Mouse (Mus musculus): ENCODE measurements around the gene Ino80d. TPM values are rescaled to one million over a fixed set of nuclear protein-coding genes. Genes with fewer than 3 reads are reported as not detected.

Ino80d gene
- total RNA-seq, 2 experiments from 2014 or later, result 16.5 to 63.0 TPM

DNA sequence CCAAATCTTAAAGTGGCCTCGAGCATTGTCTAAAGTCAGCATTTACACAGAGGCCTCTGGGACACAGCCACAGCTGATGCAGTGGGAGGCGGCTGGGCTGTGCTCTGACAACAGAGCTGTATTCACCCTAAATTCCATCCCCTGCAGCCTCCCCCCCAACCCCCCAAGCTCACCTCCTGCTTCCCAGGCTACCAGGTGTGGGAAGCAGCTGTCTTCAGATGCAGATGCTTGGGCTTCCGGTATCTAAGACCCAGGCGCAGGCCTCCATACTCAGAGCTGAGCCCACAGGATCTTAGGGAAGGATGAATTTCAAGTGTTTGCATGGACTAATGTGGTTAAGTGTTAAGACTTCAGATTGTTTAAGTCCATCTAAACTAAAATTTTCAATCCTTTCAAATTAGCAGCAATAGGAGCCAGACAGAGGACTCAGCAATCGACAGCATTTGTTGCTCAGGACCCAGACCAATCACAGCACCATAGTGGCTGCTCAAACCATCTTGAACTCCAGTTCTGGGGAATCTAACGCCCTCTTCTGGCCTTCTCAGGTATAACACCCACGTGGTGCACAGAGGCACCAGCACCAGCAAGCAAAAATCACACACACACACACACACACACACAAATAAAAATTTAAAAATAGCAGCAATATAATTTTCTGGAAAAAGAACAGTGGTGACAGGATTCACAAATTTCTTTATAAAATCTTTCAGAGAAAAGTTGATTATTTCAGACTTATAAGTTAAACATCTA lies 3.8 kb downstream of the Ino80d start:
- no peak for ATAC-seq (replicated peaks; ENCODE audit: low FRiP score, low TSS enrichment, poor library complexity, severe bottlenecking)

DNA sequence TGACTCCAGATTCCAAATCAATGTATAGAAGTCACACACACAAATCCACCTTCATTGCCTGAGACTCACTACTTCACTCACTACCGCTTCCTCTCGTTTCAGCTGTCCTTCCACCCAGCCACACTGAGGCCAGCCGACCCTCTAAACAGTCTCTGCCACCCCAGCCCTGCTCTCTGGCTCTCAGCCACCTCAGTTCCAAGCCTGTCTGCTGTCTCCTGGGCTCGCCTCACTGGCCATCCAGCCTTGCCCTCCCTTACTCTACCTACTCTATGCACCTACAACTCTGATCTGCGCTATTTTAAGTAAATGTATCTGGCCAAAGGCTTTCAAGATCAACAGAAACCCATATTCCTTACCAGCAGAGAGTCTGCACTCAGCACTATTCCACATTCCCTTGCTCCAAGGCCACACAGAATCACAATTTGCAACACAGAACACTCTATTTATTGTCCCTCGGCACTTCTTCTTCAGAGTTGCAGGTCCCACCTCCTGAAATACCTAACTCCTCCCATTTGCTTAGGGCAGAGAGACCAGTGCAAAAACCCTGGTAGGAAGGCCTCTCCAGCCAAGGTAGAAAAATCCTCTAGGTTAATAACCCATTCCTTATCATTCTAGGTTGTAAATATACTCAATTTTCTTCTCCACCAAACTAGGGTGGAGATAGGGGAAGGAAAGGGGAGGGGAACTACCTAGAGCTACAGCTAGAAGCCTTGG lies 6.7 kb downstream of the Ino80d start:
- 0 out of 2 replicates have a peak, but pooled peaks have one; percentile 36 for ATAC-seq (replicated peaks; ENCODE audit: low FRiP score, low TSS enrichment, poor library complexity, severe bottlenecking)

GRCm38 (mm10) chr1:63102758-63103451 lies 11.6 kb downstream of the Ino80d start:
- no peak for ATAC-seq (replicated peaks; ENCODE audit: low FRiP score, low TSS enrichment, poor library complexity, severe bottlenecking)

- no peak for ATAC-seq (replicated peaks; ENCODE audit: low FRiP score, low TSS enrichment, poor library complexity, severe bottlenecking)
Observed at GRCm38 (mm10) chr1:63100196-63100595, 14.3 kb downstream of the Ino80d start.

DNA sequence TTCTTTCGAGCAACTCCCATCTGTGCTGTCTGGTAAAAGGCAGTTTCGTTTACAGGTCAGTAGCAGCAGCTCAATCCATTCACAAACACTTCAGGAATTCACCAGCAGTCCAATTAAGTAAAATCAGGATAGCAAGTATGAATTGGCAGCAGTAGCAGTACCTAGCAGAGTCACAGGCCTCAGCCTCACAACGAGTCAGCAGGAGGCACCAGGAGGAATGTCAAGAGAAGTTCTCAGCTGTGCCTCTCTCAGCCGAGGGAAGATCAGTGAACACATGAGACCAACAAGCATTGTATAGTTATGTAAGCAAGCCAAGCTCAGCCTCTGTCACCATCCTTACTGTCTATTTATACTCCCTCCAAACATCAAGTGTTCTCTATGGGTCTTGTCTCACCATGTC lies 15.6 kb downstream of the Ino80d start:
- no peak for ATAC-seq (replicated peaks; ENCODE audit: low FRiP score, low TSS enrichment, poor library complexity, severe bottlenecking)

GRCm38 (mm10) chr1:63096071-63096470 lies 18.4 kb downstream of the Ino80d start:
- no peak for ATAC-seq (replicated peaks; ENCODE audit: low FRiP score, low TSS enrichment, poor library complexity, severe bottlenecking)

- no peak for ATAC-seq (replicated peaks; ENCODE audit: low FRiP score, low TSS enrichment, poor library complexity, severe bottlenecking)
Observed at GRCm38 (mm10) chr1:63089795-63090194, 24.7 kb downstream of the Ino80d start.

DNA sequence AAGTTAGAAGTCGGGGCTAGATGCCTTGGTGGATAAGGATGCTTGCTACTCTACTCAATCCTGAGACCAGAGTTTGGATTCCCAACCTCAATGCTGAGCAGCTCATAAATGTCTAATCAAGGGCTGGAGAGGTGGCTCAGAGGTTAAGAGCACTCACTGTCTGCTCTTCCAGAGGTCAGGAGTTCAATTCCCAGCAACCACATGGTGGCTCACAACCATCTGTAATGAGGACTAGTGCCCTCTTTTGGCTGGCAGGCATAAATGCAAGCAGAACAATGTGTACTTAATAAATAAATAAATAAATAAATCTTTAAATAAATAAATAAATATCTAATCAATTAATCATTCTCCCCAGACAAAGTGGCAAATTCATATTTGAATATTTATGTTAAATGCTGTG lies 25.9 kb downstream of the Ino80d start:
- no peak for ATAC-seq (replicated peaks; ENCODE audit: low FRiP score, low TSS enrichment, poor library complexity, severe bottlenecking)

GRCm38 (mm10) chr1:63080277-63080676 lies 34.2 kb downstream of the Ino80d start:
- ATAC-seq (replicated peaks; ENCODE audit: low FRiP score, low TSS enrichment, poor library complexity, severe bottlenecking), result no peak

- no peak for ATAC-seq (replicated peaks; ENCODE audit: low FRiP score, low TSS enrichment, poor library complexity, severe bottlenecking)
Observed at GRCm38 (mm10) chr1:63076383-63076782, 38.1 kb downstream of the Ino80d start.

DNA sequence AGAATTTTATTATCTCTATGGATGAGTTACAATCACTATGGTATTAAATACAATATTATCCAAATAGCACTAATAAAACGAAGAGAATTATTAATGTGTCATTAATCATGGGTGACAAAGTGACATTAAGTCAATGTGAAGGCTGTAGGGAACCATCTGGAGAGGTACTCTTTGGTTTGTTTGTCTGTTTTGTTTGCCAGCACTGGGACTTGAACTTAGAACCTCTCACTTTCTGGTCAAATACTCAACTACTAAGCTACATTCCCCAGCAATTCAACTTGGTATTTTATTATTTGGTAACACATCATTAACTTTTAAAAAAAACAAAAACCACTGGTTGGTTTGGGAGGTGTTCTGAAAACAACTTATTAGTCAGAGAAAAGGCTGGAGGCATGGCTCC lies 43.1 kb downstream of the Ino80d start:
- no peak for ATAC-seq (replicated peaks; ENCODE audit: low FRiP score, low TSS enrichment, poor library complexity, severe bottlenecking)

DNA sequence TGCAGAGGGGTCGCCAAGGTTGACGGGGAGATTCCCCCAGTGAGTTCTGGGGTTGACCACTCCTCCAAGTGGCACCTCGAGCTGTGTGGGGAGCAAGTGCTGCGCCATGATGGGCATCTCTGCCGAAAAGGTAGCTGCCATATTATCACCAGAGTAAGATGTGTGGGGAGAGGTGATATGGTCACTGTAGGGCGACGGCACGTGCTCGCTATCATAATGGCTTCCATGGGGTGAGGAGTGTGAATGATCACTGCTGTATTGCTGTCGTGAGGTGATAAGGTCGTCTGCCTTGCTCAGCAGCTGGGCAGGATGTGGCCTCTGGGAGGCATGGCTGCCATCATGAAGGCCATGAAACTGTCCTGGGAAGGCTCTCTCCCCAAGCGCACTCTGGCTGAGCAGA lies 56.1 kb downstream of the Ino80d start:
- ATAC-seq (replicated peaks; ENCODE audit: low FRiP score, low TSS enrichment, poor library complexity, severe bottlenecking), result peak; percentile 72

GRCm38 (mm10) chr1:63057849-63058248 lies 56.6 kb downstream of the Ino80d start:
- no peak for ATAC-seq (replicated peaks; ENCODE audit: low FRiP score, low TSS enrichment, poor library complexity, severe bottlenecking)

DNA sequence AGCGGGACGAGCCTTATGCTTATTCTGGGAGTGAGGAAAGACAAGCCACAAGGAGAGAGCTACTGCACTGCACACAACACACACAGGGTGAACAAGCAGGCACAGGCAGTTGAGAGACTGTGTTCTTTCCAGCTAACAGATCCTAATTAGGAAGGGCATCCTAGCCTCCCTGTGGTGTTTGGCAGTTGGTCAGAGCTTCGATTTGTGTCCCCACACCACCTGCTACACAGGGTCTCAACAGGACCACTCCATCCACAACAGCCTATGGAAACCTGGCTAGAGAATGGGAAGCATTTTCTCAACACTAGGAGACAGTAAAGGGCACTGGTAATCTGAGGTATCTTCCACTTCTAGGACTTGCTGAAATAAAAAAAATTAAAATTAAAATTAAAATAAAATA lies 57.1 kb downstream of the Ino80d start:
- no peak for ATAC-seq (replicated peaks; ENCODE audit: low FRiP score, low TSS enrichment, poor library complexity, severe bottlenecking)

DNA sequence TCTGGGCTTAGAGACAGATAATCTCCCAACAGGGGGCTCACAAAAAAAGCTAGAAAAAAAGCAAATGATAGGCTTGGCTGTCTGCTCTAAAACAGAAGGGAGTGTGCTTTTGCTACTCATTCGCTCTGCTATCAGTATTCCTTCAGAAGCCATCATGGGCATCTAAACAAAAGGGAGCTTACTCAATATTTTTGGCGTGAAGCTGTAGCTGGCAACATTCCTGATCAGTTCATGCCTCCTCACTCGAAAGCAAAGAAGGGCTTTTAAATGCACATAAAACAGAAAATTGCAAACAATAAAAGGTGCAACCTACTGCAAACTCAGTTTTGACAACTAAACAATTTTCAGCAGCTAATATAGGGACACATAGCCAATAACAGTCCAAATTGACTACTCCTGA lies 59.1 kb downstream of the Ino80d start:
- ATAC-seq (replicated peaks; ENCODE audit: low FRiP score, low TSS enrichment, poor library complexity, severe bottlenecking), result no peak

DNA sequence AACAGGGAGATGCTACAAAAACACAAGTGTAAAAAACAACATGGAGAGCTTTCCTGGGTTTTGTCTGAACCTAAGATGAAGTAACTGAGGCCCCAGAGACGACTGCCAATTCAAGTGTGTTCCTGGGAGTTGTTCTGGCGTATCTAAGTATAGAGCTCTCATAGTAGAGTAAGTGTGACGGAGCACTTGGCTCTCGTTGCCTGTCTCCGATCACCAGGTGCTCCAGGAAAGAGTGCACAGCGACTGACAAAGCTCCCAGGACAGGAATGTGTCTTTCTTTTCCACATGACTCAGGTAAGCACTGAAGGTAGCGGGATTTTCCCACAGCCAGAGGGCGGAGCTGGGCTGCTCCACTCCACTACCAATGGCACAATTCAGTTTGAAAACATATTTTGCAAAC lies 63.6 kb downstream of the Ino80d start:
- ATAC-seq (replicated peaks; ENCODE audit: low FRiP score, low TSS enrichment, poor library complexity, severe bottlenecking), result no peak

GRCm38 (mm10) chr1:63049977-63050376 lies 64.5 kb downstream of the Ino80d start:
- no peak for ATAC-seq (replicated peaks; ENCODE audit: low FRiP score, low TSS enrichment, poor library complexity, severe bottlenecking)

GRCm38 (mm10) chr1:63047983-63048382 lies 66.5 kb downstream of the Ino80d start:
- ATAC-seq (replicated peaks; ENCODE audit: low FRiP score, low TSS enrichment, poor library complexity, severe bottlenecking), result no peak

- no peak for ATAC-seq (replicated peaks; ENCODE audit: low FRiP score, low TSS enrichment, poor library complexity, severe bottlenecking)
Observed at GRCm38 (mm10) chr1:63032929-63033328, 81.5 kb downstream of the Ino80d start.

- ATAC-seq (replicated peaks; ENCODE audit: low FRiP score, low TSS enrichment, poor library complexity, severe bottlenecking), result no peak
Observed at GRCm38 (mm10) chr1:63019916-63020315, 94.6 kb downstream of the Ino80d start.

All from megakaryocyte-erythroid progenitor cell, adult 5-6 weeks (primary cell).